Mouse (Mus musculus): Measurements from ENCODE around the gene Gse1.

Gse1 gene

GRCm38 (mm10) chr8:120401216-120401615, 173.0 kb downstream of the Gse1 start:
- no peak for DNase-seq (ENCODE audit: low spot score in 2 of 2)

- DNase-seq (ENCODE audit: low spot score in 2 of 2), result no peak
Observed at GRCm38 (mm10) chr8:120401712-120402111, 173.5 kb downstream of the Gse1 start.

- DNase-seq (ENCODE audit: low spot score in 2 of 2), result no peak
Observed at GRCm38 (mm10) chr8:120403606-120404269, 175.5 kb downstream of the Gse1 start.

- peak; percentile 74 to 91 for DNase-seq (ENCODE audit: low spot score in 2 of 2)
Observed at GRCm38 (mm10) chr8:120404609-120405036, 176.4 kb downstream of the Gse1 start.

- no peak for DNase-seq (ENCODE audit: low spot score in 2 of 2)
Observed at GRCm38 (mm10) chr8:120406008-120406632, 177.9 kb downstream of the Gse1 start.

- peak; percentile 65 to 84 for DNase-seq (ENCODE audit: low spot score in 2 of 2)
Observed at GRCm38 (mm10) chr8:120407701-120408240, 179.5 kb downstream of the Gse1 start.

GRCm38 (mm10) chr8:120408241-120409215, 180.3 kb downstream of the Gse1 start:
- DNase-seq (ENCODE audit: low spot score in 2 of 2), result no peak

- DNase-seq (ENCODE audit: low spot score in 2 of 2), result no peak
Observed at GRCm38 (mm10) chr8:120409371-120410013, 181.2 kb downstream of the Gse1 start.

GRCm38 (mm10) chr8:120411059-120411458, 182.8 kb downstream of the Gse1 start:
- no peak for DNase-seq (ENCODE audit: low spot score in 2 of 2)

GRCm38 (mm10) chr8:120411862-120412261, 183.6 kb downstream of the Gse1 start:
- no peak for DNase-seq (ENCODE audit: low spot score in 2 of 2)

- DNase-seq (ENCODE audit: low spot score in 2 of 2), result no peak
Observed at GRCm38 (mm10) chr8:120412357-120412756, 184.1 kb downstream of the Gse1 start.

- DNase-seq (ENCODE audit: low spot score in 2 of 2), result no peak
Observed at GRCm38 (mm10) chr8:120412911-120413625, 184.8 kb downstream of the Gse1 start.

- no peak for DNase-seq (ENCODE audit: low spot score in 2 of 2)
Observed at GRCm38 (mm10) chr8:120413626-120413988, 185.4 kb downstream of the Gse1 start.

- no peak for DNase-seq (ENCODE audit: low spot score in 2 of 2)
Observed at GRCm38 (mm10) chr8:120414216-120414615, 186.0 kb downstream of the Gse1 start.

GRCm38 (mm10) chr8:120415474-120415873, 187.2 kb downstream of the Gse1 start:
- DNase-seq (ENCODE audit: low spot score in 2 of 2), result no peak

GRCm38 (mm10) chr8:120416173-120416521, 187.9 kb downstream of the Gse1 start:
- no peak for DNase-seq (ENCODE audit: low spot score in 2 of 2)

GRCm38 (mm10) chr8:120416522-120417394, 188.5 kb downstream of the Gse1 start:
- peak in 1 of 2 experiments; percentile 51 for DNase-seq (ENCODE audit: low spot score in 2 of 2)

- DNase-seq (ENCODE audit: low spot score in 2 of 2), result no peak
Observed at GRCm38 (mm10) chr8:120418188-120418587, 189.9 kb downstream of the Gse1 start.

- no peak for DNase-seq (ENCODE audit: low spot score in 2 of 2)
Observed at GRCm38 (mm10) chr8:120419675-120420074, 191.4 kb downstream of the Gse1 start.

- DNase-seq (ENCODE audit: low spot score in 2 of 2), result no peak
Observed at GRCm38 (mm10) chr8:120420226-120420625, 192.0 kb downstream of the Gse1 start.

All from spleen, postnatal 4 days (tissue).